Mouse (Mus musculus) heart, postnatal 25 days (tissue): ENCODE data around the gene Dlg3. TPM values are rescaled to one million over a fixed set of nuclear protein-coding genes. Genes with fewer than 3 reads are reported as not detected.

Experiments
- DNase-seq: peaks from one replicate; pipeline ENCODE4 v3.0.0; 2022; ENCODE audit warnings: low spot score
- intact Hi-C: fragments of 180-260 bp; cut with DNase I; formaldehyde crosslinking; loops from one replicate; pipeline ENCODE4 v1.15.1; 2025
- total RNA-seq, 2 experiments: library from RNA; stranded (reverse); gene quantifications; 2 replicates each; pipeline ENCODE4 v1.2.3; 2021

Dlg3 gene
- total RNA-seq, 2 experiments from 2014 or later, result 3.2 to 3.4 TPM

DNA sequence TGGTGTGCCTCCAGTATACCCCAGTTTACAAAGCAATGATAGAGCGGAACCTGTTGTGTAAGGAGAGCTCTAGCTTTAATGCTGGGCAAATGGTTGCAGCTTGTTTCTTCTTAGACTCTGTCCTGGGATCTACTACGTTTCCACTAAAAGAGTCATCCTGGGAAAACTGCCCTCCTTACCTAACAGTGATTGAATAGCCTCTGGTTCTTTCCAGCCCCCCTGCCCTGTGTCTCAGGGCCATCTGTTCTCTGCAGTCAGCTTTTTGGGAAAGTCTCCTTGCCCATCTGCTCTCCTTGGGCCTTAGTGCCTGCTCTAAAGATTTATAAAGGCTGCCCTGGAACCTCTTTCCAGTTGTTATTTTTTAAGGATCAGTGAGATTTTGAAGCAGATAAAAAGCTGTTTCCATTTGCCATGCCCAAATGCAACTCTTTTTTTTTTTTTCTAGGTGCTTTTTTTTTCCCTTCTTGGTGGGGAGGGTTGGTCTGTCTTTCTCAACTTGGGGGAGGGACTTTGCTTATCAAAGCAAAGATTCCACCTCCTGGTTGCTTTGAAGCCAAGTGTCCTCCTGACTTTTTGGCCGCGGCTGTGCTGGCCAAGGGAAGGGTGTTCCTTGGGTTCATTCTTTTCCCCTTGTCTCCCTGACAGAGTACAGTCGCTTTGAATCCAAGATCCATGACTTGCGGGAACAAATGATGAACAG, 28.7 kb downstream of the Dlg3 start:
- no peak for DNase-seq
- intact Hi-C loops, result no loop called here

DNA sequence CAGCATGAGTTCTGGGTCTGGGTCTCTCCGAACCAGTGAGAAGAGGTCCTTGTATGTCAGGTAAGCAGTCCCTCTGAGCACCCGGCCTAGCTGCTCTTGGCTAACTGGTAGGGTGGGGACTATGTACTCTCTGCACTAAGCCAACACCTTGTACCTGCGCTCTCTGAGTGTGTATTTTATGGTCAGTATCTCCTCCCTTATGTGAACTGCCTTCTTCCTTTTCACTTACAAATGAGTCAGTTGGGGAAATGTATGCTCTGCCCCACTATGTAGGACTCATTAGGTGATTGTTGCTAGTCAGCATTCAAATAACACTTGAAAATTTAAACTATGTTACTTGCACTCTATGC, 29.2 kb downstream of the Dlg3 start:
- DNase-seq, result no peak
- intact Hi-C loops, result no loop called here

DNA sequence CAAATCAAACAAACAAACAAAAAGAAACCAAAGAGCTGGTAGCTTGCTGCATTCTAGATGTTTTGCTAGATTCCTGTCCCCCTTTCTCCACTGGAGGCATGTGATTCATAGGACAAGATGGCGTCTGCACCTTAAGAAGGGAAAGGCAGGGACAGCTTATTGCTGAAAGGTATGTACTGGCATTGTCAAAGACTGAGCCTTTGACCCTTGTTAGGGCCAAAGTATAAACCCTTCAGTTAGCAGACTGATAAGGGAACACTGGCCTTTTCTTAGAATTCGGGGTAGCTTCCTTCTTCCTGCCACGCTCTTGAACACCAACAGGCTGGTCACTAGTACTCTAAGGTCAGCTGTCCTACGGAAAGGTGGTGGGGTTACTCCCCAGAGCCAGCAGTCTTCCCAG, 29.8 kb downstream of the Dlg3 start:
- intact Hi-C loops, result no loop called here
- no peak for DNase-seq

DNA sequence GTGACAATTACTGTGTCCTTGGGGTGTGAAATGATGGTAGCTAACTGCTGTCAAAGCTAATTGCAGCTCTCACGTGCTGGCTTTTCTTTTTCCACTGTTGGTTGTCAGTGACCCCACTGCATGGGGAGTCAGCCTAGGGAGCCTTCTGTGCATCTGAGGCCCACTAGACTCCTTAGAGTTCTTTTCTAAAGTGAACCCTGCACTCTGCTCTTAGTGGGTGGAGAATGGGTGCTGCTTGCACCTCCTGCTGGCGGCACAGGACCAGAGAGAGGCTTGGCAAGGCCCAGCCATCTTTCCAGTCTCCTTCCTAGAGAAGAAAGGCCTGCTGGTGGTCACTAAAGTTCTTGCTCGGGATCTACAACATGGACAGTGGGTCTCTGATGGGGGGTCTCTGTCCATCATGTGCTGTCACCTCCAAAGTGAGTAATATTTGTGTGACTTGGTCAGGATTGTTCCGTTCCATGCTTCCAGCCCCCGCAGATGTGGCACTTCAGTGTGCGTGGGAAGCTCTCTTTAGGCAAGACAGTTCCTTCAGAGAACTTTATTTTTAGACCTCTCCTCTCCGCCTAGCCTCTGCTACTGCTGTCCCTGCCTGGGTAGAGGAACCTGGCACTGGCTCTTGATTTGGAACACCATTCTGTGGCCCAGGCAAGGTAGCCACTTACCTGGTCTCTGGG, 30.5 kb downstream of the Dlg3 start:
- DNase-seq, result no peak
- intact Hi-C loops, result no loop called here

DNA sequence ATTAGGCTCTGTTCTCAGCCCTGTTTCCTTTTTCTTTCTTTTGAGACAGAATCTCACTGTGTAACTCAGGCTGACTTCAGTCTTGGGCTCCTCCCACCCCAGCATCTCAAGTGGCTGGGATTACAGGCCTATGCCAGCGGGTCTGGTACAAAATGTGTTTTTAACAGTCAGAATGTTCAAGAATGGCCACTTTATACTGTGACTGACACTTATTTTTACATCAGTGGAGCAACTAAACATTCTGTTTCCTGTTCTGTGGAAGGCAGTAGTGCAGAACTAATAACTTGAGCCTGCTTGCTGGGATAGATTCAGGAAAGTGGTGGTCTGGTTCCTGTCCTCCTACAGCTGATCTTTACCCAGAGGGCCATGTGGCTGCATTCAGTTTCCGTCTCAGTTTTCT, 33.1 kb downstream of the Dlg3 start:
- intact Hi-C loops, result no loop called here
- no peak for DNase-seq

DNA sequence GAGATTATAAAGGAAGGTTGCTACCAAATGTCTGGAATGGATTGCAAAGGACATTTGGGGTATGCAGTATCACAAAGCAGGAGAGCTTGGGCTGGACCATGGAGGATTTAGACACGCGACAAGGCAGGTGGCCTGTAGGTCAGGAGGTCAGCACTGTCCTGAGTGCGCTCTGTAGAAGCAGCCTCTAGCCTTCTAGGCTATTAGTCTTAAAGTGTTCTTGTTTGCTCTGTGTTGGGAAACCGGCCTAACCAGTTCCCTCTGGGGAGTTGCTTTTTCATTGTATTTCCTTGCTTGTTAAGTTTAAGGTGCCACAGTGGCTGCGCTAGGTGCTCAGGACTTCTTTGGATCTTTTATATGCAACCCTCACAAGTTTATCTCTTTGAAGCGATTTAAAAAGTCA, 34.5 kb downstream of the Dlg3 start:
- DNase-seq, result no peak
- intact Hi-C loops, result no loop called here

DNA sequence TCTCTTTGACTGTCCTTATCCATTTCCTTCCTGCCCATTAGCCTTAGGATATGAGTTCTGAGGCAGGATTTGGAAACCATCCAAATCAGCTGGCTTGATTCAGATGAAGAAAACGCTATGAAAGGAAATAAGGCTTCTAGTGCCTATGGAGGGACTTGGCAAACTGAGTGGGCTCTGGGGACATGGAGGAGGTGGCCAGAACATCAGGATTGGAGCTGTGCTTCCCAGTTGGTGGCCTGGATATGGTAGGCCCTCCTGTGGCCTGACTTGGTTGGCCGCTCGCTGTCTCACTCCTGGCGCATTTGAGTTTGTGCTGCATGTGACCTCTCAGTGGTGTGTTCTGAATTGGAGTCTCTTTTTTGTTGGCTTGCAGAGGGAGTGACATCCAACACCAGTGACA, 43.6 kb downstream of the Dlg3 start:
- no peak for DNase-seq

DNA sequence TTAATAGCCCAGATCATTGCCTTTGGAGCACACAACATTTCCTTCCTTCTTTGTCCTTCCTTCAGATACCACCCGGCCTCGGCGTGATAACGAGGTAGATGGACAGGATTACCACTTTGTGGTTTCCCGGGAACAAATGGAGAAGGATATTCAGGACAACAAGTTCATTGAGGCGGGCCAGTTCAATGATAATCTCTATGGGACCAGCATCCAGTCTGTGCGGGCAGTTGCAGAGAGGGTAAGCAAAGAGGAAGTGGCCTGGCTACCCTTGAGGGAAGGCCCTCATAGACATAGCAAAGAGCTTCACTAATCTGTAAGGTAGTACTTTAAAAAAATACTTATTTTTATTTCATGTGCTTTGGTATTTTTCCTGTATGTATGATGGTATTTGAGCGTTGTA, 46.6 kb downstream of the Dlg3 start:
- no peak for DNase-seq
- intact Hi-C loops, result no loop called here

More for the DNA sequence above, 43.6 kb downstream of the Dlg3 start:
- intact Hi-C loops, result no loop called here

DNA sequence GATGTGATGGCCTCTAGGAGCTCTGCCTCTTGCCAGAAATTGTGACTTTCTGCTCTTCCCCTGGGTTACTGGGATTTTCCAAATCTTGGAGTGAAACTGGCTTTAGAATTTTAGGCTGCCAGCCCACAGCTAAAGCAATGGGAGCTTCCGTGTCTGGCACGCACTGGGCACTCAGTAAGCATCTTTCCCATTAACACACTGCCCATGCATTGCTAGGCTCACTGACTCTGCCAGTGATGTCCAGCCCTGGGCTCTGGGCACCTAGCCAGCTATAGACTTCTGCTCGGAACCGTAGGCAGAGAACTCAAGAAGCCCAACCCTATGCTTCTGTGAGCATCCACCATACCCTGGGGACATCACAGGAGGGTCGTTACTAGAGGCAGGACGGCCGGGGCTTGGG, 48.2 kb downstream of the Dlg3 start:
- intact Hi-C loops, result no loop called here
- no peak for DNase-seq

DNA sequence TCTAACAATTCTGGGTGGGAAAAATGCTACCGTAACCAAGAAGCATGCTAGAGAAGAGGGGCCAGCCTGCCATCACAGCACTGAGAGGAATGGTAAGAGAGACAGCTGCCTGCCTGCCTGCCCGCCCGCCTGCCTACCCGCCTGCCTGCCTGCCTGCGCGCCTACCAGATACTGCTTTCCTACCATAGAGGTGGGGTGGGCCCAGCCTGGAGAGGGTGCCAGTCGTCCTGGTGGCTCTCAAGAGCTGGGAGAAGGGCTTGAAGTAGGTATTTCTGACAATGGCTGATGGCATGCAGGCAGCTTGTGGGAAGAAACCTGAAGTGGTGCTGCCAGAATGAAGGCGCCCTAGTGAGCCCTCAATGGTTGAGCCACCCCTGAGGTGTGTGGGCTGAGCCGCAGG, 51.2 kb downstream of the Dlg3 start:
- no peak for DNase-seq
- intact Hi-C loops, result no loop called here

DNA sequence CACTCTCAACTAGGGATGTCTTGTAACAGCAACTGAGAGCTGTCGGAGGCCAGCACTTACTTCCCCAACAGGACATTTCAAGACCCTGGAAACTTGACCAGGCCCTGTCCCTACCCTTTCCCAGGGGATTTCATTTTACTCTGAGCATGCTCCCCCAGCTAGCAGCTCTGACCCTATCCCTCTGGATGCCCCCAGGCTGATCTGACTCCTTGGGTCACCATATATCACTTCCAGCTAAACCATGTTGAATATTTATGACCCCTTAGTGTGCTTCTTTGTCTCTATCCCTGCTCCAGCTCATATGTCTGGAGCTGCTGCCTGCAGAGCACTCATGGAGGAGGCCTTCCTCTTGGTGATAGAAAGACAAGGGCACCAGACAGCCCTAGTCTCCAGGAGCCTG, 53.6 kb downstream of the Dlg3 start:
- intact Hi-C loops, result no loop called here
- no peak for DNase-seq

DNA sequence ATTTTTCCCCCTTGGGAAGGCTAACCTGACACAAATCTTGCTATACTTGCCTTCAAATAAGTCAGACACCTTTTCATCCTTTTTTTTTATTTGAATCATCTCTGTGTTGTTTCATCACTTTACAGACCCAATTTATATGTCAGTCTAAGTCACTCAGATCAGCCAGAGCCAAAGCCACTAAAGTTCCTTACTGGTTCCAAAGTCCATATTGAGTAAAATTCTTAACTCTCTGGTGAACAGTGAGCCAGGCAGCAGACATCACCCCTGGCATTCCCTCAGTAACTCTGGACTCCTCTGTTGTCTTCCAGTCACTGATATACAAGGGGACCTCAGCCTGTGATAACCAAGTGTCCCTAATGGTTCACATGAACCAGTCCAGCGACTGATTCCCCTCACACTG, 58.0 kb downstream of the Dlg3 start:
- no peak for DNase-seq
- intact Hi-C loops, result no loop called here

DNA sequence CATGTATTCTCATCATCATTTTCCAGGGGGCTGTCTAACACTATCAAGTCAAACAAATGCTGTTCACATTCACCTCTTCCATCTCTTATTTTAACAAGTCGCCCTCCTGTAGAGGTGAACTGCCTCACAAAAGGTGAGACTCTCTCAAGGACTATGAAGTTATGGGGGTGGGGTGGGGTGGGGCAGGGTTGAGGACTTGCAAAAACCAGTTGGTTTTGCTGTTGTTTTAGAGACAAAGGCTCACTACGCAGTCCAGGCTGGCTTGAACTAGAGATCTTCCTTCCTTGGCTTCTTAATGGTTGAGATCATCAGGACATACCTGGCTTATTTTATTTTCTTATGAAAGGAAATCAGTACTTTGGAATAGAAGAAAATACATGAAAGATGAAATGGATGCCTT, 65.3 kb downstream of the Dlg3 start:
- intact Hi-C loops, result no loop called here
- no peak for DNase-seq

DNA sequence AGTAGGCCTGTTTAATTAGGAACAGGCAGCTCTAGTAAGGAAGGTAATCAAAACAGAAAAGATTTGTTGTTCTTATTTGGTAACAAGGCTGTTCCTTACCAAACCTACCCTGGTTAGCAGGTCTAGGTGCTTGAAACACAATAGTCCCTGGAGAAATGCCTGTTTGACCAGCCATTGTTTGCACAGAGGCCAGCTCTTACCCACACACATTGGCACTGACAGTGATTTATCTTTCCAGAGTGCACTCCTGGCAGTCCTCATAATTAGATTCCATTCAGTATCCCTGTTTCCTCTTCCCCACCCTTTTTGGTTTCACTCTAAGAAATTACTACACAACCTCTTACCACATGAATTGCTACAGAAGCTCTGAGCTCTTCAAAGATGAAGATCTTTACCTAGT, 71.7 kb downstream of the Dlg3 start:
- no peak for DNase-seq
- intact Hi-C loops, result no loop called here

Other genes with a start within 250 kb of the Dlg3 start
- not detected for gene Dgat2l6, start 242.9 kb upstream of the Dlg3 start, total RNA-seq
- not detected for gene Awat1, start 195.5 kb upstream of the Dlg3 start, total RNA-seq
- not detected for gene P2ry4, start 172.9 kb upstream of the Dlg3 start, total RNA-seq
- not detected for gene Arr3, start 162.2 kb upstream of the Dlg3 start, total RNA-seq
- gene Kif4, start 142.0 kb upstream of the Dlg3 start, total RNA-seq, result under 1 TPM; 0.55 to 0.59 TPM
- gene Pdzd11, start 141.2 kb upstream of the Dlg3 start, total RNA-seq, result 10 to 100 TPM; 25.9 to 27.1 TPM
- gene Gdpd2, start 37.8 kb upstream of the Dlg3 start, total RNA-seq, result not detected